Mouse (Mus musculus): Measurements from ENCODE around the gene Anks1.

Gene Anks1

GRCm38 (mm10) chr17:27908888-27909621 lies at the start of gene Anks1:
Gene Anks1, plus strand, starts transcription at chr17:27909306.
- peak; percentile 82 for DNase-seq (ENCODE audit: low read depth, low spot score)

GRCm38 (mm10) chr17:27865461-27865860 lies 43.6 kb upstream of the Anks1 start:
- DNase-seq (ENCODE audit: low read depth, low spot score): no peak

GRCm38 (mm10) chr17:27866737-27867136 lies 42.4 kb upstream of the Anks1 start:
- no peak for DNase-seq (ENCODE audit: low read depth, low spot score)

- no peak for DNase-seq (ENCODE audit: low read depth, low spot score)
Measured at GRCm38 (mm10) chr17:27871851-27872250, 37.3 kb upstream of the Anks1 start.

GRCm38 (mm10) chr17:27873583-27873982 lies 35.5 kb upstream of the Anks1 start:
- no peak for DNase-seq (ENCODE audit: low read depth, low spot score)

GRCm38 (mm10) chr17:27874510-27874909 lies 34.6 kb upstream of the Anks1 start:
- DNase-seq (ENCODE audit: low read depth, low spot score): no peak

GRCm38 (mm10) chr17:27881518-27881917 lies 27.6 kb upstream of the Anks1 start:
- DNase-seq (ENCODE audit: low read depth, low spot score): no peak

- DNase-seq (ENCODE audit: low read depth, low spot score): no peak
Measured at GRCm38 (mm10) chr17:27883129-27883528, 26.0 kb upstream of the Anks1 start.

- no peak for DNase-seq (ENCODE audit: low read depth, low spot score)
Measured at GRCm38 (mm10) chr17:27883994-27884393, 25.1 kb upstream of the Anks1 start.

- no peak for DNase-seq (ENCODE audit: low read depth, low spot score)
Measured at GRCm38 (mm10) chr17:27886499-27887210, 22.5 kb upstream of the Anks1 start.

GRCm38 (mm10) chr17:27907512-27908205 lies 1.4 kb upstream of the Anks1 start:
- DNase-seq (ENCODE audit: low read depth, low spot score): peak; percentile 83

GRCm38 (mm10) chr17:27908206-27908887 lies 759 bp upstream of the Anks1 start:
- DNase-seq (ENCODE audit: low read depth, low spot score): no peak

GRCm38 (mm10) chr17:27909622-27910500 lies 755 bp downstream of the Anks1 start, which contains the start of gene Taf11:
Gene Taf11, minus strand, starts transcription at chr17:27909844.
- no peak for DNase-seq (ENCODE audit: low read depth, low spot score)

GRCm38 (mm10) chr17:27911371-27911770 lies 2.3 kb downstream of the Anks1 start:
- DNase-seq (ENCODE audit: low read depth, low spot score): no peak

GRCm38 (mm10) chr17:27914742-27915141 lies 5.6 kb downstream of the Anks1 start:
- DNase-seq (ENCODE audit: low read depth, low spot score): no peak

- DNase-seq (ENCODE audit: low read depth, low spot score): no peak
Measured at GRCm38 (mm10) chr17:27916366-27916765, 7.3 kb downstream of the Anks1 start.

GRCm38 (mm10) chr17:27920676-27921075 lies 11.6 kb downstream of the Anks1 start:
- DNase-seq (ENCODE audit: low read depth, low spot score): no peak

GRCm38 (mm10) chr17:27922174-27922712 lies 13.1 kb downstream of the Anks1 start:
- no peak for DNase-seq (ENCODE audit: low read depth, low spot score)

- DNase-seq (ENCODE audit: low read depth, low spot score): no peak
Measured at GRCm38 (mm10) chr17:27925054-27925453, 15.9 kb downstream of the Anks1 start.

GRCm38 (mm10) chr17:27925504-27925903 lies 16.4 kb downstream of the Anks1 start:
- DNase-seq (ENCODE audit: low read depth, low spot score): no peak
